Mouse (Mus musculus) E14TG2a.4 (cell line): Measurements from ENCODE around the gene Fbxo28.

Experiments used
- H3K27me3 ChIP-seq: 2 replicates; pipeline ENCODE4 v1.6.1; 2014; ENCODE audit warnings: low read length, control low read depth; ENCODE audit not compliant: insufficient read depth
- H3K36me3 ChIP-seq: 2 replicates; pipeline ENCODE4 v1.6.1; 2014; ENCODE audit warnings: low read length, control low read depth; ENCODE audit not compliant: insufficient read depth
- H3K4me1 ChIP-seq: replicated peaks from 2 replicates; pipeline ENCODE4 v1.6.1; 2014; ENCODE audit warnings: low read depth, low read length, control low read depth
- H3K4me3 ChIP-seq: replicated peaks from 2 replicates; pipeline ENCODE4 v1.5.1; 2014; ENCODE audit warnings: mild to moderate bottlenecking, low read length
- H3K9me3 ChIP-seq: 2 replicates; pipeline ENCODE4 v1.6.1; 2014; ENCODE audit warnings: low read length, control low read depth
- CTCF ChIP-seq: conservative IDR thresholded peaks from 2 replicates; pipeline ENCODE4 v1.5.1; 2014; ENCODE audit warnings: low read length
- NANOG ChIP-seq: IDR thresholded peaks from 2 replicates; pipeline ENCODE4 v1.6.1; 2014; ENCODE audit warnings: borderline replicate concordance, low read length, mixed read lengths
- POU5F1 ChIP-seq: IDR thresholded peaks from 2 replicates; pipeline ENCODE4 v1.6.1; 2014; ENCODE audit warnings: low read length, borderline replicate concordance

Fbxo28 gene

DNA sequence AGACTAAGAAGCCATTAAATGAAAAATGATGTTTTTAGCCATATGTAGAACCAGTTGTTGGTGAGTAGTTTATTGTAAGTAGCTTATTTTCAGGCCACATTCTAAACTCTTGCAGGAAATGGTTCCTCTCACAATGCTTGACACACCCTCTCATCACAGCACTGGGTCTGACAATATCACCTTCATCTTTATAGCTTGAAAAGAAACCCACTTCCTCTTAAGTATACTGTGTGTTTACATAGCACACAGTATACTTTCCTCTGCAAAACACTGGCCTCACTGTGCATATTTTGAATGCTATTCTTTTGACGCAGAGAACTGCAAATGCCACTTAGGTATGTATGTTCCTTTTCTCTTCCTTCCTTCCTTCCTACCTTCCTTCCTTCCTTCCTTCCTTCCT, 16.7 kb upstream of the Fbxo28 start:
- H3K36me3 ChIP-seq: no peaks in the 10 kb centered on the region
- no peaks in the 10 kb centered on the region for H3K9me3 ChIP-seq
- H3K4me3 ChIP-seq: no peak overlapping the region
- H3K4me1 ChIP-seq: peaks cover 6% of the 10 kb centered on the region; the same call in 1 of the 2 replicates
- TF ChIP-seq POU5F1 (no peak), CTCF (no peak), NANOG (no peak)
- H3K27me3 ChIP-seq: peaks cover 4% of the 10 kb centered on the region; the same call in 1 of the 2 replicates

DNA sequence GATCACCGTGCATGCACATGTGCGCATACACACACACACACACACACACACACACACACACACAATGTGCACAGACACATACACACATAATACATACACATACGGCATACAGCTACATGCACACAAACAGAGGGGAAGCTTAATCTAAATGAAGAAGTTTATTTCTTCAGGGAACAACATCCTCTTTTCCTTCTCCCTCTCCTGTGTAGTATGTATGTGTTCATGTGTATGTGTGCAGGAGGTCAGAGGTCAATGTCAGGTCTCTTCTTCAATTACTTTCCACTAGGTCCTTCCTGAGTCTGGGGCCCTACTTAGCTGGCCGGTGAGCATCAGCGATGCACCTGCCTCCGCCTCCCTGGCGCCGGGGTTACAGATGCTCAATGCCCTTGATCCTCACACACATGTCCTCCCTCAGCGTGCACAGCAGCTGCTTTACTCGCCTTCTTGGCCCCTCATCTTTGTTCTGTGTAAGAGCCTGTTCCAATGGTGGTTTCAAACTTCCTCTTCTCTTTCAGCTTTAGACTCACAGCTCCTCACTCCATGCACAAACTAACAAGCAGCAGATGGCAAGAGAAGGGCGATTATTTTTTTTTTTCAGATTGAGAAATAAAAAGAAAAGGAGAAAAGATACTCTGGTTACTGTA, 13.2 kb upstream of the Fbxo28 start:
- H3K4me1 ChIP-seq: no peaks in the 10 kb centered on the region
- no peaks in the 10 kb centered on the region for H3K27me3 ChIP-seq
- TF ChIP-seq POU5F1 (no peak), CTCF (no peak), NANOG (no peak)
- no peaks in the 10 kb centered on the region for H3K36me3 ChIP-seq
- no peaks in the 10 kb centered on the region for H3K9me3 ChIP-seq
- no peak overlapping the region for H3K4me3 ChIP-seq

DNA sequence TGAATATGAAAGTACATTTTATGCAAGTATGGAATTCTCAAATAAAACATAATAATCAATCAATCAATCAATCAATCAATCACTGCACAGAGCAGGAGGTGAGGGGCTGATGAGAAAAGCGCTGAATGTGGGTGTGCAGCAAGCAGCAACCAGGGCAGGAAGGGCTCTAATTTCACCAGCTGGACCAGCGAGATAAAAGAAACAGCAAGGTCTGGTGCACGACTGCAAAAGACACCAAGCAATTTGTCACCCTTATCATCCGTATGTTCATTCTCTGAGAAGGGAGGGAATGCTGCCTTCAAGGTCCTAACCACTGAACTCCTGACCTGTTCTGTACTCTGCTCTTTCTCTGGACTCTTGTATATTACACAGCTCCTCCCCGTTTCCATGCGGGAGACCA, 8.1 kb upstream of the Fbxo28 start:
- Histone ChIP-seq H3K4me3 (no peak overlapping the region), H3K36me3 (no peaks in the 10 kb centered on the region), H3K9me3 (peaks cover 6% of the 10 kb centered on the region), H3K4me1 (no peaks in the 10 kb centered on the region), H3K27me3 (no peaks in the 10 kb centered on the region)
- TF ChIP-seq POU5F1 (no peak), CTCF (no peak), NANOG (no peak)

DNA sequence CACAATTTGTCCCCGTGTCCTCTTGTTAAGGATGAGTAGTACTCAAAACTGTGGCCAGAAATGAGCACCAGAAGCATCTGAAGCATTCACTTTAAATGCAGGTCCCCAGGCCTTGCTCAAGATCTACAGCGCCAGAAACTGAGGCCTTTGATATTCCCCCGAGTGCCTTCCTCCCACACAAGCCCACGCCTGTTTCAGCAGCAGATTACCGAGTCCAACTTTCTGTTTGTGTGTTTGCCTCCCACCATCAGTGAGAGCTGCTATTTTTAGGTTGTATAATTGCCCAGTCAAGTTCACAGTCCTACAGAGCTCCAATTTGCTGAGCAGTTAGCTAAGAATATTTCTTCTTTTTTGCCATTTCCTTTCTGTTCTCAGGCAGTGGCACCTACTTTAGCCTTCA, 5.1 kb upstream of the Fbxo28 start:
- Histone ChIP-seq H3K9me3 (peaks cover 6% of the 10 kb centered on the region), H3K4me3 (no peak overlapping the region), H3K36me3 (no peaks in the 10 kb centered on the region), H3K27me3 (no peaks in the 10 kb centered on the region), H3K4me1 (peaks cover 6% of the 10 kb centered on the region; the same call in 1 of the 2 replicates)
- no peak for TF ChIP-seq POU5F1
- TF ChIP-seq NANOG: no peak
- no peak for TF ChIP-seq CTCF

DNA sequence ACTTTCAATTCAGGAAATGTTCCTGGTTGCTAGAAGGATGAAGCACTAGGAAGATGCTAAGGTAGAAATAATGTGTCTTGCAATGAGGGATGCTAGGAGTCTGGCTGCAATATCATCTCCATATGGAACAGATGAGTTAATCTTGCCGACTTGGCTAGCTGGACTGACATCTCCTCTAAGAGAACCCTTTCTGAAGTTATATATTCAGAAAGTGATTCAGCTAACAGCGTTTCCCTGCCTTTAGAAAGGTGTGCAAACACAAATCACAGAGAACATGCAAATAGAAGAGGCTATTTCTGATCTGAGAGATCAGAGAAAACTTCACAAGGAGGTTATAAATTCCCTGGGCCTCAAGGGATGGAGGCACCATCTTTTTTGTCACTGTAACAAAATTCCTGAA, 4.4 kb upstream of the Fbxo28 start:
- Histone ChIP-seq H3K4me1 (peaks cover 6% of the 10 kb centered on the region; the same call in 1 of the 2 replicates), H3K36me3 (no peaks in the 10 kb centered on the region), H3K4me3 (no peak overlapping the region), H3K27me3 (no peaks in the 10 kb centered on the region), H3K9me3 (peaks cover 6% of the 10 kb centered on the region)
- TF ChIP-seq NANOG (no peak), POU5F1 (no peak), CTCF (no peak)

DNA sequence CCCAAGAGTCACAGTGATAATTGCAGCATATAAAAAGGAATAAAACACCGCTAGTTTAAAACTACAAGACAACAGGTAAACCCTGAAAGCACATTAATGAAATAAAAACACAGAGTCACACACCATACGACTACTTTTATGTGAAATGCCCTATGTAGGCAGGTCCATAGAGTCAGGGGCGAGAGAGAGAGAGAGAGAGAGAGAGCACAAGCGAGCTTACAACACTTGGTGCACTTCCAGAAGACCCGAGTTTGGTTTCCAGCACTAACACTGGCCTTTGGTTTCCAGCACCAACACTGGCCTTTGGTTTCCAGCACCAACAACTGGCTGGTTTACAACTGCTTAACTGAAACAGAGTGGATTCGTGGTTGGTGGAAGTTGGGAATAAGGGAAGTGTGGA, 564 bp upstream of the Fbxo28 start:
- H3K4me1 ChIP-seq: peaks cover 42% of the 10 kb centered on the region
- TF ChIP-seq CTCF (no peak), NANOG (no peak), POU5F1 (no peak)
- H3K4me3 ChIP-seq: peak overlapping the region; percentile 98
- no peaks in the 10 kb centered on the region for H3K9me3 ChIP-seq
- H3K27me3 ChIP-seq: no peaks in the 10 kb centered on the region
- H3K36me3 ChIP-seq: peaks cover 7% of the 10 kb centered on the region

DNA sequence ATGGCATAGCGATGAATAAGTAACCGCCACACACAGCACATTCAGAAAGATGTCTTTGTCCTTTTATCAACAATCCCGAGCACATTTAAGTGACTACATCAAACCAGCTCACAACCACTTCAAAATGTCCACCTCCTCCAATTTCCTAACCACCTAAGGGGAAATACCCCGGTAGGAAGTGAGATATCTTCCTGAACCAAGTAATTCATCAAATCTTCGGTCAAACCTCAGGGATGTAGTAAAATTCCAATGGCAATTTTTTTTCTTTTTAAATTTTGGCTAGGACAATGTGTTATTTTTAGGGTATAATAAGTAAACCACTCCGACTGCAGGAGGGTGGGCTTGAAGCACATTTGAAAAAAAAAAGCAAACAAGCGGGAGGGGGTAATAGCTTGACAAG, 1.1 kb downstream of the Fbxo28 start:
- Histone ChIP-seq H3K4me3 (peak overlapping the region; percentile 98), H3K9me3 (no peaks in the 10 kb centered on the region), H3K36me3 (peaks cover 13% of the 10 kb centered on the region), H3K27me3 (no peaks in the 10 kb centered on the region), H3K4me1 (peaks cover 56% of the 10 kb centered on the region)
- TF ChIP-seq NANOG (no peak), POU5F1 (no peak), CTCF (no peak)

DNA sequence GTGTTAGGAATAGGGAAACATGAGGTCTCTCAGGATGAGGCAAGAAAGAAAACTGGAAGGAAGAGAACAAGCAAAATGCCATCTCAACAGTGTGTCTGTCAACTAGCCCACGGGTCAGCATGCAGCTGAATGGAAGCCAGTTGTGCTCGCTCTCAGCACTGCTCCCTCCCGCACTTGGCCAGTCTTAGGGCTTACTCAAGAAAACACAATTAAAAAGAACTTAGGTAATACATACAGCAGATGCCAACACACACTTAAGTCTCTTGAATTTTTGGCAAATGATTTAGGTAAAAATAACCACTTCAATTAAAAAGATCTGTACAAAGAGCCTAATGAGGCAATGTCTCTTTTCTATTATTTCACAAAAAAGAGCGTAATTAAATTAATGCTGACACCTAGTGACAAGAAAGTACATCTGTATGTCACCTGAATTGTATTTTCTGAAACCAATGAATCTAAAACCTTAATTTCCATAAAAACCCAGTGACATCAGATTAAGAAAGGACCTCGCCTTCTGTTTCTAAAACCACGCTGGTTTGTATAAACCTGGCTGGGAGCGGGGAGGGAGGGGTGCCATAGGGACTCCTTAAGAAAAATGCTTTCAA, 2.4 kb downstream of the Fbxo28 start:
- peaks cover 16% of the 10 kb centered on the region for H3K36me3 ChIP-seq

More for the DNA sequence above, 2.4 kb downstream of the Fbxo28 start:
- no peaks in the 10 kb centered on the region for H3K9me3 ChIP-seq
- H3K4me3 ChIP-seq: peak overlapping the region; percentile 98
- H3K27me3 ChIP-seq: no peaks in the 10 kb centered on the region
- peaks cover 56% of the 10 kb centered on the region for H3K4me1 ChIP-seq
- no peak for TF ChIP-seq NANOG
- no peak for TF ChIP-seq POU5F1
- no peak for TF ChIP-seq CTCF
